ENCODE assay signal across 19 mouse cellular contexts in genomic region chr1:73929952-73930329, GRCm38 (mm10).
DNase-seq lines count a peak whose midpoint lies in the region; ATAC-seq and TF ChIP-seq lines count a peak whose summit lies in the region.
"Had no signal": no experiment of that assay in that cellular context is flagged by ENCODE, and none has a peak within 500 bp of the region (broad histone marks: within the 10 kb centered on the region; RNA-seq: fewer than 3 reads in every experiment).

No protein-coding gene starts in this region.

- H3K27ac ChIP-seq in gastrocnemius, adult 2 months: peak overlapping the region; percentile 90
- peak overlapping the region; percentile 88 for H3K27ac ChIP-seq in liver, adult 2 months (replicated peaks; ENCODE audit: insufficient read depth, low read depth, low read length)
- H3K27ac ChIP-seq in liver, embryonic 11.5 days (ENCODE audit: low read depth, low read length): no peak overlapping the region
- peak overlapping the region; percentile 54 for H3K27ac ChIP-seq in brown adipose tissue, adult 24 weeks (replicated peaks; ENCODE audit: low read depth, low read length)
- H3K27ac ChIP-seq: embryonic facial prominence, embryonic 10.5 days; hindbrain, embryonic 14.5 days; limb, embryonic 10.5 days; neural tube, embryonic 15.5 days had no signal

- no peak overlapping the region for H3K4me2 ChIP-seq in liver, embryonic 11.5 days
- H3K4me2 ChIP-seq: hindbrain, embryonic 14.5 days; neural tube, embryonic 15.5 days had no signal

- TF ChIP-seq POLR2A in liver, adult 2 months (IDR thresholded peaks at IDR 0.05; ENCODE audit: extremely low read depth, insufficient read depth, low read length): 0 out of 2 replicates have a peak, but pooled peaks have one; percentile 17

- no peak overlapping the region for H3K4me3 ChIP-seq in gastrocnemius, adult 2 months
- H3K4me3 ChIP-seq in liver, adult 2 months (ENCODE audit: insufficient read depth, low read depth, low read length): no peak overlapping the region
- no peak overlapping the region for H3K4me3 ChIP-seq in liver, embryonic 11.5 days (ENCODE audit: low read depth, low read length)
- no peak overlapping the region for H3K4me3 ChIP-seq in brown adipose tissue, adult 24 weeks (ENCODE audit: insufficient read depth, low read depth, low read length)
- H3K4me3 ChIP-seq: embryonic facial prominence, embryonic 10.5 days; erythroblast, embryonic 14.5 days; limb, embryonic 10.5 days; neural tube, embryonic 15.5 days had no signal

- TF ChIP-seq CTCF in gastrocnemius, adult 2 months (IDR thresholded peaks at IDR 0.05): no peak
- no peak for TF ChIP-seq CTCF in liver, adult 2 months (IDR thresholded peaks at IDR 0.05; ENCODE audit: low read depth, low read length)

- peak; percentile 72 for DNase-seq in gastrocnemius, adult 2 months
- DNase-seq in gastrocnemius, adult 8-10 months (ENCODE audit: low spot score in 2 of 2): no peak
- peak; percentile 66 for DNase-seq in liver, adult 2 months (ENCODE audit: extremely low read depth, low read depth, low spot score)
- no peak for DNase-seq in liver, embryonic 11.5 days (ENCODE audit: low spot score)
- peak; percentile 70 to 71 for DNase-seq in kidney, postnatal 36 days
- no peak for DNase-seq in adrenal gland, adult 8-10 months
- no peak for DNase-seq in gastrocnemius, postnatal 4 days (ENCODE audit: low spot score in 2 of 2)
- DNase-seq: cerebellum, adult 11 months; cerebellum, postnatal 25 days; gastrocnemius, postnatal 14 days; heart, postnatal 10 days had no signal

- intact Hi-C loops in gastrocnemius, adult 2 months (cut with DNase I): loop anchor here (5.0 kb wide), 1 partner anchor 32 kb away; no protein-coding TSS in a partner anchor

- H3K27me3 ChIP-seq in liver, adult 2 months (ENCODE audit: control insufficient read depth, insufficient read depth, low read length): no peaks in the 10 kb centered on the region
- no peaks in the 10 kb centered on the region for H3K27me3 ChIP-seq in liver, embryonic 11.5 days (replicated peaks; ENCODE audit: control insufficient read depth, insufficient read depth, low read length)
- H3K27me3 ChIP-seq: neural tube, embryonic 15.5 days; Patski had no signal

- H3K79me2 ChIP-seq in liver, adult 2 months (ENCODE audit: control insufficient read depth, insufficient read depth, low read length): no peaks in the 10 kb centered on the region

- H3K9ac ChIP-seq in liver, adult 2 months (ENCODE audit: low read depth, low read length): peak overlapping the region; percentile 22; the same call in 1 of the 2 replicates
- no peak overlapping the region for H3K9ac ChIP-seq in liver, embryonic 11.5 days (ENCODE audit: low read depth, low read length)
- H3K9ac ChIP-seq: hindbrain, embryonic 14.5 days; neural tube, embryonic 15.5 days had no signal

- 45% methylated on average over 5 of the region's 5 CpGs for WGBS in liver, adult 2 months
- WGBS in liver, embryonic 11.5 days: 80% methylated on average over 5 of the region's 5 CpGs

- no peaks in the 10 kb centered on the region for H3K9me3 ChIP-seq in liver, embryonic 11.5 days (ENCODE audit: control insufficient read depth, low read length)
- H3K9me3 ChIP-seq: embryonic facial prominence, embryonic 10.5 days; limb, embryonic 10.5 days; neural tube, embryonic 15.5 days had no signal

- H3K36me3 ChIP-seq in liver, adult 2 months (ENCODE audit: control insufficient read depth, insufficient read depth, low read length): peaks cover 13% of the 10 kb centered on the region; the same call in 1 of the 2 replicates
- peaks cover 10% of the 10 kb centered on the region; the same call in 1 of the 2 replicates for H3K36me3 ChIP-seq in liver, embryonic 11.5 days (ENCODE audit: control insufficient read depth, insufficient read depth, low read length)
- H3K36me3 ChIP-seq: neural tube, embryonic 15.5 days had no signal

- peaks cover 47% of the 10 kb centered on the region for H3K4me1 ChIP-seq in liver, adult 2 months (ENCODE audit: control insufficient read depth, insufficient read depth, low read length)
- H3K4me1 ChIP-seq in liver, embryonic 11.5 days (replicated peaks; ENCODE audit: control insufficient read depth, insufficient read depth, low read length): peaks cover 5% of the 10 kb centered on the region; the same call in 1 of the 2 replicates
- peaks cover 51% of the 10 kb centered on the region for H3K4me1 ChIP-seq in brown adipose tissue, adult 24 weeks (ENCODE audit: control insufficient read depth, insufficient read depth, insufficient read length, low read length)

- ATAC-seq in liver, embryonic 11.5 days (replicated peaks; ENCODE audit: low FRiP score): no peak
- ATAC-seq: forebrain, embryonic 16.5 days; Patski had no signal

Comparison
In these comparisons a context has a peak if more than half of its experiments do, and no peak if none do; other contexts are left out.
1. DNase-seq: peak in gastrocnemius, adult 2 months (single experiment), liver, adult 2 months (single experiment) and kidney, postnatal 36 days (2 of 2); none in gastrocnemius, adult 8-10 months (0 of 2), liver, embryonic 11.5 days (single experiment), adrenal gland, adult 8-10 months (single experiment) and gastrocnemius, postnatal 4 days (0 of 2).